20 mouse cellular contexts compared by ENCODE assay signal in the genomic region with DNA sequence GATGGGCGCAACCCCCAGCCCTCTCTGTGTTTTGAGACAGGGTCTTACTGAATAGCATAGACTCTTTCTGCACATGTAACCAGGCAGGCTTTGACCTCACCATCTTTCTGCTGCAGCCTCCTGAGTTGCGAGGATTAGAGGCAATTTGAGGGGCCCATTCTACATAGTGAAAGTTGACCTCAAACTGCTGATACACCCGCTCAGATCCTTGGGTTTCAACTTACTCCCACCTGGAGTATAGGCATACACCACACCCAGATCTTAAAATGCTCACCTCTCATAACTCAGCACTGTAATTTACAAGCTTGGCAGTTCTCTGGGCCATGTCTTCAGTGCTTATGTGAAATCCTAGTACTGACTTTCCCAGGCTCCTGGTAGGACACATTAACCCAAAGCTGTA. TPM values are rescaled to one million over a fixed set of nuclear protein-coding genes. Genes with fewer than 3 reads are reported as not detected.
"Had no signal": no experiment of that assay in that cellular context is flagged by ENCODE, and none has a peak within 500 bp of the region (broad histone marks: within the 10 kb centered on the region; RNA-seq: fewer than 3 reads in every experiment).

No protein-coding gene starts in this region.

- DNase-seq: lung, adult 18-20 months; lung, embryonic 14.5 days; lung, postnatal 10 days; lung, postnatal 4 days; right cerebral cortex, postnatal 14 days; spleen, adult 18-20 months; thymus, adult 18-20 months; thymus, postnatal 25 days; thymus, postnatal 4 days had no signal

- H3K36me3 ChIP-seq: midbrain, embryonic 15.5 days had no signal

- H3K9me3 ChIP-seq: midbrain, embryonic 10.5 days; midbrain, embryonic 12.5 days; midbrain, embryonic 15.5 days; neural tube, embryonic 12.5 days had no signal

- H3K4me3 ChIP-seq: midbrain, embryonic 10.5 days; midbrain, embryonic 12.5 days; midbrain, embryonic 15.5 days; neural tube, embryonic 12.5 days had no signal

- ATAC-seq: midbrain, embryonic 15.5 days had no signal

- H3K9ac ChIP-seq: lung, embryonic 14.5 days; midbrain, embryonic 12.5 days; midbrain, embryonic 15.5 days; neural tube, embryonic 12.5 days had no signal

- H3K4me1 ChIP-seq: neural tube, embryonic 12.5 days had no signal

- H3K4me2 ChIP-seq: lung, embryonic 14.5 days; midbrain, embryonic 12.5 days; midbrain, embryonic 15.5 days; neural tube, embryonic 12.5 days had no signal

- H3K27me3 ChIP-seq: midbrain, embryonic 12.5 days; midbrain, embryonic 15.5 days; neural tube, embryonic 12.5 days had no signal

- H3K27ac ChIP-seq: midbrain, embryonic 10.5 days; midbrain, embryonic 12.5 days; midbrain, embryonic 15.5 days; neural tube, embryonic 12.5 days had no signal

RNA-seq across cellular contexts. Expression of gene Npffr1, which starts 59.9 kb away (rescaled TPM):
- total RNA-seq: megakaryocyte, adult 5-6 weeks; megakaryocyte-erythroid progenitor cell, adult 5-6 weeks; monocyte, adult 5-6 weeks; neutrophil, adult 5-6 weeks had no signal
- polyA plus RNA-seq: liver, embryonic 16.5 days; lung, embryonic 16.5 days; stomach, embryonic 14.5 days had no signal
